In the genomic region with DNA sequence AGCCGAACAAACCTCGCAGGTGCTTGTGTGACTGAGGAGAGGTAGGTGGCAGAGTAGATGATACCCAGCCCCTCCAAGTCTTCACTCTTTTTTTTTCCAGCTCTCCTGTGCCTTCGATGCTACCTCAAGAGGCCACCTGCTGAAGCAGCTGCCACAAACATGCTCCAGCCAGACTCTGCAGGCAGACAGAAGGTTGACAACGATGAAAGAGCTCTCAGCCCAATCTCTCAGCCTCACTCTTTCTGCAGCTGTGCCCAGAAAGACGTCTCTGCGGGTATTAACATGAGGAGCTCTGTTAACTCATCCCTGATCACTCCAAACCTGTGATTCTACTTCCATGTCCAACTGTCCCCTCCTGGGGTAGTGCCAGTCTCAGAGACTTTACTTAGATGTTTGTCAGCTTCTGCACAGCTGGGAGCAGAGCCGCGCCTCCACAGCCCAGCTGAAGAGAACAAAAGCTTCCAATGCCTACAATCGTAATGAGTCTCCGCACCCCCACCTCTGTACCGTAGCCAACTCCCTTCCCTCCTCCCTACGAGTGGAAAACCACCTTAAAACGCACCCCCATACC, we compare ENCODE assay signal across 9 mouse cellular contexts.
DNase-seq lines count a peak whose midpoint lies in the region; ATAC-seq lines count a peak whose summit lies in the region.
"Had no signal": no experiment of that assay in that cellular context is flagged by ENCODE, and none has a peak within 500 bp of the region (broad histone marks: within the 10 kb centered on the region; RNA-seq: fewer than 3 reads in every experiment).

No protein-coding gene starts in this region.

- DNase-seq in layer of hippocampus, adult 11-12 months (ENCODE audit: low spot score), result peak; percentile 46
- no peak for DNase-seq in layer of hippocampus, adult 9-10 months (ENCODE audit: low spot score)
- peak; percentile 83 for DNase-seq in forebrain, embryonic 14.5 days (ENCODE audit: low spot score)
- peak; percentile 63 for DNase-seq in intestine, embryonic 14.5 days (ENCODE audit: low spot score)
- no peak for DNase-seq in urinary bladder, postnatal 25 days (ENCODE audit: low spot score)
- no peak for DNase-seq in spleen, postnatal 36 days (ENCODE audit: low spot score in 2 of 2)

- WGBS in forebrain, embryonic 14.5 days, result 6% methylated on average over 13 of the region's 13 CpGs
- WGBS in intestine, embryonic 14.5 days, result 7% methylated on average over 13 of the region's 13 CpGs
- WGBS in limb, embryonic 13.5 days, result 13% methylated on average over 13 of the region's 13 CpGs
- WGBS in neural tube, embryonic 13.5 days, result 12% methylated on average over 13 of the region's 13 CpGs

- H3K27me3 ChIP-seq in forebrain, embryonic 14.5 days (replicated peaks; ENCODE audit: control insufficient read depth, insufficient read depth, low read length), result no peaks in the 10 kb centered on the region; the same call in 1 of the 2 replicates
- H3K27me3 ChIP-seq in intestine, embryonic 14.5 days (replicated peaks; ENCODE audit: control insufficient read depth, insufficient read depth, low read length), result no peaks in the 10 kb centered on the region
- no peaks in the 10 kb centered on the region for H3K27me3 ChIP-seq in limb, embryonic 13.5 days
- H3K27me3 ChIP-seq in neural tube, embryonic 13.5 days, result no peaks in the 10 kb centered on the region

- H3K4me3 ChIP-seq in forebrain, embryonic 14.5 days (ENCODE audit: low read depth, low read length), result peak overlapping the region; percentile 29
- peak overlapping the region; percentile 41 for H3K4me3 ChIP-seq in intestine, embryonic 14.5 days (ENCODE audit: low read depth, low read length)
- H3K4me3 ChIP-seq in limb, embryonic 13.5 days, result peak overlapping the region; percentile 44
- peak overlapping the region; percentile 38 for H3K4me3 ChIP-seq in neural tube, embryonic 13.5 days

- peak overlapping the region; percentile 61 for H3K9ac ChIP-seq in forebrain, embryonic 14.5 days (ENCODE audit: low read length)
- H3K9ac ChIP-seq in intestine, embryonic 14.5 days (ENCODE audit: low read length), result peak overlapping the region; percentile 41
- peak overlapping the region; percentile 59 for H3K9ac ChIP-seq in limb, embryonic 13.5 days
- peak overlapping the region; percentile 75 for H3K9ac ChIP-seq in neural tube, embryonic 13.5 days

- H3K27ac ChIP-seq in forebrain, embryonic 14.5 days (ENCODE audit: low read depth, low read length), result peak overlapping the region; percentile 63
- H3K27ac ChIP-seq in intestine, embryonic 14.5 days (ENCODE audit: low read depth), result no peak overlapping the region
- H3K27ac ChIP-seq in limb, embryonic 13.5 days, result no peak overlapping the region
- H3K27ac ChIP-seq in neural tube, embryonic 13.5 days (replicated peaks), result peak overlapping the region; percentile 92

- H3K4me1 ChIP-seq in forebrain, embryonic 14.5 days (ENCODE audit: control insufficient read depth, insufficient read depth, low read length), result peaks cover 18% of the 10 kb centered on the region
- peaks cover 10% of the 10 kb centered on the region for H3K4me1 ChIP-seq in intestine, embryonic 14.5 days (replicated peaks; ENCODE audit: control insufficient read depth, insufficient read depth, low read length)
- peaks cover 10% of the 10 kb centered on the region for H3K4me1 ChIP-seq in limb, embryonic 13.5 days
- H3K4me1 ChIP-seq in neural tube, embryonic 13.5 days (replicated peaks), result peaks cover 28% of the 10 kb centered on the region

- H3K4me2 ChIP-seq in forebrain, embryonic 14.5 days (ENCODE audit: low read length), result peak overlapping the region; percentile 60
- H3K4me2 ChIP-seq in intestine, embryonic 14.5 days (ENCODE audit: low read length), result peak overlapping the region; percentile 84
- peak overlapping the region; percentile 78 for H3K4me2 ChIP-seq in limb, embryonic 13.5 days (replicated peaks)
- peak overlapping the region; percentile 71 for H3K4me2 ChIP-seq in neural tube, embryonic 13.5 days

- no peaks in the 10 kb centered on the region for H3K9me3 ChIP-seq in forebrain, embryonic 14.5 days (replicated peaks; ENCODE audit: control insufficient read depth, low read length)
- no peaks in the 10 kb centered on the region for H3K9me3 ChIP-seq in intestine, embryonic 14.5 days (ENCODE audit: control insufficient read depth, low read length)
- no peaks in the 10 kb centered on the region for H3K9me3 ChIP-seq in limb, embryonic 13.5 days
- H3K9me3 ChIP-seq in neural tube, embryonic 13.5 days, result no peaks in the 10 kb centered on the region

- H3K36me3 ChIP-seq in forebrain, embryonic 14.5 days (ENCODE audit: control insufficient read depth, insufficient read depth, low read length), result no peaks in the 10 kb centered on the region
- no peaks in the 10 kb centered on the region for H3K36me3 ChIP-seq in intestine, embryonic 14.5 days (ENCODE audit: control insufficient read depth, insufficient read depth, low read length)
- H3K36me3 ChIP-seq in limb, embryonic 13.5 days, result no peaks in the 10 kb centered on the region
- H3K36me3 ChIP-seq in neural tube, embryonic 13.5 days, result no peaks in the 10 kb centered on the region

- ATAC-seq in forebrain, embryonic 14.5 days, result peak; percentile 86
- ATAC-seq in intestine, embryonic 14.5 days (replicated peaks; ENCODE audit: low FRiP score, low TSS enrichment, low read depth), result 0 out of 2 replicates have a peak, but pooled peaks have one; percentile 27
- ATAC-seq in limb, embryonic 13.5 days (ENCODE audit: low FRiP score, low read depth), result peak; percentile 75
- peak; percentile 88 for ATAC-seq in neural tube, embryonic 13.5 days (ENCODE audit: low read depth)
- ATAC-seq: Patski had no signal

Comparison
In these comparisons a context has a peak if more than half of its experiments do, and no peak if none do; other contexts are left out.
1. DNase-seq: peak in layer of hippocampus, adult 11-12 months (single experiment), forebrain, embryonic 14.5 days (single experiment) and intestine, embryonic 14.5 days (single experiment); none in layer of hippocampus, adult 9-10 months (single experiment), urinary bladder, postnatal 25 days (single experiment) and spleen, postnatal 36 days (0 of 2).
2. ATAC-seq: peak in every context shown above with its lines; median percentile 88 in neural tube, embryonic 13.5 days; 86 in forebrain, embryonic 14.5 days; 75 in limb, embryonic 13.5 days; 27 in intestine, embryonic 14.5 days.
3. H3K27ac ChIP-seq: peak in forebrain, embryonic 14.5 days (single experiment) and neural tube, embryonic 13.5 days (single experiment); none in intestine, embryonic 14.5 days (single experiment) and limb, embryonic 13.5 days (single experiment).
4. Peak in every context shown above with its lines, with median percentiles within 50 percentile points of each other: H3K4me2 ChIP-seq, H3K4me3 ChIP-seq and H3K9ac ChIP-seq.